Mouse (Mus musculus): Measurements from ENCODE around the gene Tex2.
"Not testable (repeated sequence)": the region's sequence is repeated elsewhere in the genome, so short reads cannot be mapped to it uniquely, and the experiment has no call there.

Gene Tex2

GRCm38 (mm10) chr11:106612961-106613637 lies at the start of gene Tex2:
Tex2 (minus strand) TSS chr11:106613423.
- DNase-seq (ENCODE audit: inconsistent age in 2 of 2, low spot score in 1 of 2): peak; percentile 99

- no peak for DNase-seq (ENCODE audit: inconsistent age in 2 of 2, low spot score in 1 of 2)
Measured at GRCm38 (mm10) chr11:106662634-106663407, 49.6 kb upstream of the Tex2 start.

- DNase-seq (ENCODE audit: inconsistent age in 2 of 2, low spot score in 1 of 2): peak in 1 of 2 experiments; percentile 68
Measured at GRCm38 (mm10) chr11:106660453-106661081, 47.3 kb upstream of the Tex2 start.

- DNase-seq (ENCODE audit: inconsistent age in 2 of 2, low spot score in 1 of 2): peak; percentile 53 to 76
Measured at GRCm38 (mm10) chr11:106659598-106660295, 46.5 kb upstream of the Tex2 start.

- peak; percentile 79 to 89 for DNase-seq (ENCODE audit: inconsistent age in 2 of 2, low spot score in 1 of 2)
Measured at GRCm38 (mm10) chr11:106658051-106658880, 45.0 kb upstream of the Tex2 start.

- not testable (repeated sequence) for DNase-seq (ENCODE audit: inconsistent age in 2 of 2, low spot score in 1 of 2)
Measured at GRCm38 (mm10) chr11:106656896-106657498, 43.8 kb upstream of the Tex2 start.

GRCm38 (mm10) chr11:106648347-106648746 lies 35.1 kb upstream of the Tex2 start:
- peak; percentile 72 to 93 for DNase-seq (ENCODE audit: inconsistent age in 2 of 2, low spot score in 1 of 2)

- no peak for DNase-seq (ENCODE audit: inconsistent age in 2 of 2, low spot score in 1 of 2)
Measured at GRCm38 (mm10) chr11:106642966-106643637, 29.9 kb upstream of the Tex2 start.

GRCm38 (mm10) chr11:106641580-106641979 lies 28.4 kb upstream of the Tex2 start:
- no peak for DNase-seq (ENCODE audit: inconsistent age in 2 of 2, low spot score in 1 of 2)

GRCm38 (mm10) chr11:106640059-106640458 lies 26.8 kb upstream of the Tex2 start:
- no peak for DNase-seq (ENCODE audit: inconsistent age in 2 of 2, low spot score in 1 of 2)

GRCm38 (mm10) chr11:106639356-106639692 lies 26.1 kb upstream of the Tex2 start:
- no peak for DNase-seq (ENCODE audit: inconsistent age in 2 of 2, low spot score in 1 of 2)

GRCm38 (mm10) chr11:106638551-106639355 lies 25.5 kb upstream of the Tex2 start:
- no peak for DNase-seq (ENCODE audit: inconsistent age in 2 of 2, low spot score in 1 of 2)

GRCm38 (mm10) chr11:106637754-106638153 lies 24.5 kb upstream of the Tex2 start:
- no peak for DNase-seq (ENCODE audit: inconsistent age in 2 of 2, low spot score in 1 of 2)

- DNase-seq (ENCODE audit: inconsistent age in 2 of 2, low spot score in 1 of 2): no peak
Measured at GRCm38 (mm10) chr11:106635946-106636345, 22.7 kb upstream of the Tex2 start.

- DNase-seq (ENCODE audit: inconsistent age in 2 of 2, low spot score in 1 of 2): not testable (repeated sequence)
Measured at GRCm38 (mm10) chr11:106634175-106634574, 21.0 kb upstream of the Tex2 start.

GRCm38 (mm10) chr11:106633456-106633855 lies 20.2 kb upstream of the Tex2 start:
- no peak for DNase-seq (ENCODE audit: inconsistent age in 2 of 2, low spot score in 1 of 2)

GRCm38 (mm10) chr11:106627692-106628091 lies 14.5 kb upstream of the Tex2 start:
- peak; percentile 77 to 90 for DNase-seq (ENCODE audit: inconsistent age in 2 of 2, low spot score in 1 of 2)

- DNase-seq (ENCODE audit: inconsistent age in 2 of 2, low spot score in 1 of 2): no peak
Measured at GRCm38 (mm10) chr11:106625577-106625976, 12.4 kb upstream of the Tex2 start.

GRCm38 (mm10) chr11:106623629-106624028 lies 10.4 kb upstream of the Tex2 start:
- peak in 1 of 2 experiments; percentile 46 for DNase-seq (ENCODE audit: inconsistent age in 2 of 2, low spot score in 1 of 2)
